Mouse (Mus musculus) thymus, adult 2 months (tissue): ENCODE results near the gene Hivep1.

Experiments
- CTCF ChIP-seq: fragments of 200-500 bp; IDR thresholded peaks from 2 replicates; pipeline ENCODE4 v1.5.1; 2012; ENCODE audit warnings: mild to moderate bottlenecking, control low read depth, low read length, moderate library complexity, borderline replicate concordance; ENCODE audit not compliant: control insufficient read depth, poor library complexity, insufficient read depth; ENCODE audit errors: extremely low read depth
- POLR2A ChIP-seq: fragments of 200-500 bp; IDR thresholded peaks from 2 replicates; pipeline ENCODE4 v1.6.1; 2012; ENCODE audit warnings: mild to moderate bottlenecking, low read length, control low read depth, moderate library complexity; ENCODE audit not compliant: control insufficient read depth, poor library complexity, insufficient read depth; ENCODE audit errors: extremely low read depth

DNA sequence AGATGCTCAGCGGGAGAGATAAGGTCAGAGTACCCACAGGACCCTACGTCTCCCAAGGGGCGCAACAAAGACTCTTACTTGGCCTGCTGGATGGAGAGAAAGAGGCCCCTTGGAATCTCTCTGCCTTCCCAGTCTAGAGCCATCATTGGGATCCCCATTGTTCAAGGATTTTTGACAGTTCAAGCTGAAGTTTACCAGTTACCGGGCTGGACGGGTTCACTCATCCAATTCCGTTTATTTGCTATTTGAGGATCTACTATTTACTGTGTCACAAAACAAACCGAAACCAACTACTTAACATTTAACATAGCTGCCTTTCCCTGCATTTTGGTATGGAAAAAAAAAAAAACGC lies 2.1 kb upstream of the Hivep1 start:
- TF ChIP-seq POLR2A (no peak), CTCF (no peak)
